8 mouse cellular contexts compared by ENCODE assay signal in the genomic region with DNA sequence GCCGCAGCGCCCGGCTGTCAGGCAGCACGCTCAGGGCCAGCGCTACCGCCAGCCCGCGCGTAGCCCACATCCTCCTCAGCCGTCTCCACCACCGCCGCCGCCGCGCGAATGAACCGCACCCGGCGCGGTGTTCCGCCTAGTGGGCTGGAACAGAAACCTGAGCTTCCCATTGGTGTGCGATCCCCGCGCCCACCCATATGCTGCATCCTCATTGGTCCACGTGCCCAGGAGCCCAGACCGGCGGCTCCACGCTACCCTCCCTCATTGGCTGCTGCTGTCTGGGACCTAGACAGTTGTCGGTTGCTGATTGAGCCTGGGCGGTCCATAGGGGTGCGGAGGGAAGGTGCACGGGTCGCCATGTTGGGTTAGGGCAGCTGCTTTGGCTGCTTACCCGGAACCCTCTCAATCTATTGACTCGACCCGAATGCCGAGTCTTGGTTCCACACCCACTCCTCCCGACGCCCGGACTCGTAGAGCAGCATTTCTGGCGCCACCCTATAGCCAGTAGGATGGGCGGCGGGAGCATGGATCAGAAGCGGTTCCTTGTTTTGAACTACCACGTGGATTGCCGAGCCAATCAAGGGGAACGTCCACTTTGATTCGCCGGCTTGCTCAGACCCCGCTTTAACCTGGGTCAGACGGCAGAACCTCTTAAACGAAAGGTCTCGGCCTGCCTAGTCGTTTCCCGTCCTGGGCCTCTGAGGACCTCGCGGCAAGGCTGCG. TPM values are rescaled to one million over a fixed set of nuclear protein-coding genes. Genes with fewer than 3 reads are reported as not detected.
DNase-seq lines count a peak whose midpoint lies in the region; ATAC-seq and TF ChIP-seq lines count a peak whose summit lies in the region.

A gene (minus strand): TSS at position 151 of the 723 bp plus-strand sequence.

- peaks cover 54% of the 10 kb centered on the region for H3K4me1 ChIP-seq in hindbrain, embryonic 10.5 days (replicated peaks)
- peaks cover 5% of the 10 kb centered on the region; the same call in 1 of the 2 replicates for H3K4me1 ChIP-seq in lung, postnatal 0 days (ENCODE audit: insufficient read depth, low read depth, low read length)

- peak within 1 kb of the TSS; percentile 97 for H3K4me3 ChIP-seq in hindbrain, embryonic 10.5 days
- H3K4me3 ChIP-seq in lung, postnatal 0 days (ENCODE audit: low read depth, low read length) = peak within 1 kb of the TSS; percentile 74

- peaks cover 38% of the 10 kb centered on the region for H3K36me3 ChIP-seq in hindbrain, embryonic 10.5 days
- peaks cover 5% of the 10 kb centered on the region for H3K36me3 ChIP-seq in lung, postnatal 0 days (ENCODE audit: insufficient read depth, low read length)

- peak; percentile 87 for ATAC-seq in frontal cortex, adult (ENCODE audit: low TSS enrichment)
- ATAC-seq in lung, postnatal 0 days = peak; percentile 97

- TF ChIP-seq CTCF in lung, postnatal 0 days (IDR thresholded peaks at IDR 0.05) = peak; percentile 48

- DNase-seq in MN1 (ENCODE audit: low spot score) = peak; percentile 98
- DNase-seq in cerebellum, adult 9-10 months = peak; percentile 98
- DNase-seq in hindbrain, embryonic 10.5 days (ENCODE audit: low spot score) = peak; percentile 98
- peak; percentile 99 for DNase-seq in layer of hippocampus, adult 9-11 months
- DNase-seq in lung, postnatal 0 days (ENCODE audit: low spot score) = peak; percentile 99
- DNase-seq in ovary, postnatal 14 days (ENCODE audit: low spot score) = peak; percentile 91
- DNase-seq in thymus, postnatal 14 days = peak; percentile 97

- under 1% methylated on average over 59 of the region's 59 CpGs for WGBS in hindbrain, embryonic 10.5 days
- WGBS in lung, postnatal 0 days = 1% methylated on average over 59 of the region's 59 CpGs

- H3K9me3 ChIP-seq in hindbrain, embryonic 10.5 days = no peaks in the 10 kb centered on the region
- H3K9me3 ChIP-seq in lung, postnatal 0 days (ENCODE audit: low read length) = no peaks in the 10 kb centered on the region

- H3K27me3 ChIP-seq in hindbrain, embryonic 10.5 days (ENCODE audit: insufficient read depth, poor library complexity, severe bottlenecking) = no peaks in the 10 kb centered on the region
- no peaks in the 10 kb centered on the region for H3K27me3 ChIP-seq in lung, postnatal 0 days (replicated peaks; ENCODE audit: insufficient read depth, low read length)

- H3K27ac ChIP-seq in hindbrain, embryonic 10.5 days = peak within 1 kb of the TSS; percentile 97
- peak within 1 kb of the TSS; percentile 88 for H3K27ac ChIP-seq in lung, postnatal 0 days (ENCODE audit: low read length)

- H3K9ac ChIP-seq in lung, postnatal 0 days (replicated peaks; ENCODE audit: low read depth) = peak within 1 kb of the TSS; percentile 88

- peak within 1 kb of the TSS; percentile 75 for H3K4me2 ChIP-seq in lung, postnatal 0 days (replicated peaks; ENCODE audit: low read depth, low read length)

- TF ChIP-seq EP300 in lung, postnatal 0 days (IDR thresholded peaks at IDR 0.05) = no peak; the same call in 1 of the 2 replicates

RNA-seq across cellular contexts. Expression of the gene that starts here (rescaled TPM):
- 253 and 276 TPM in 2 replicates for polyA plus RNA-seq in hindbrain, embryonic 10.5 days (2016; fragmentation: Nextera tagmentation; extraction: Ambion mirVana)
- 171 and 218 TPM in 2 replicates for polyA plus RNA-seq in lung, postnatal 0 days (2015; fragmentation: Nextera tagmentation; extraction: Ambion mirVana)

Comparison
In these comparisons a context has a peak if more than half of its experiments do, and no peak if none do; other contexts are left out.
1. Peak in every context shown above with its lines: DNase-seq, ATAC-seq, H3K4me3 ChIP-seq and H3K27ac ChIP-seq.